Mouse (Mus musculus): ENCODE results near the gene Mylk3.

- TF ChIP-seq CTCF (IDR thresholded peaks at IDR 0.05; ENCODE audit: low read depth, low read length) (no peak), POLR2A (IDR thresholded peaks at IDR 0.05; ENCODE audit: insufficient read depth, low read length) (no peak)
Observed at GRCm38 (mm10) chr8:85337681-85338080, 48.5 kb downstream of the Mylk3 start.

Data from ES-Bruce4 (cell line).